In the genomic region with DNA sequence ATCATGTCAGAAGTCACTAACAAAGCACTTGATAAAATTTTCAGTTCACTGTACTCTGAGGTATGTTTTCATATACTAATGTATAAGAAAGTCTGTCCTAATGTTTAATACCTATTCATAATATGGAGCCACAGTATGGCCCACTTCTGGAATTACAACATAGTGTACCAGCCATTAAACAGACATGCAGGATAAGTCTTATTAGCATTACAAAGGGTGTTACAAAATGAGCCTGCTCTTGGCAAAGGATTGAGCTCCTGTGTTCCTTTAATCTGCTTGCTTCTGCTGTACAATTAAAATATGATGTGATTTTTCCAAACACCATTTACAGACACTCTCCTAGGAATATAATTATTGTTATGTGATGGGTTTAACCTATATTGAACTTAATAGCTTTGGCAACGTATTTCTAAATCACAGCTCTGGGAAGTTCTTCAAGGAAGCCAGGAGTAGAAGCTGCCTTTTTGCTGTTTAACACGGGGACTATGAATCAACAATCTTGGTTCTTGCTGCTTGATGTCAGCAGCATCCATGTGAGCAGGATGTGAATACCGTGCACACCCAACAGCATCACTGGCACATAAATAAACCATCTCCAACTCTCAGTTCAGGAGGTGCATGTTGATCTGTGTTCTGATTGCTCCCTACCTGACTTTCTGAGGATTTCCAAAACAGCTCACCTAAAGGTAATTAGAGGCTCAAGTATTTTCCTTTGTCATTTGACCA, we compare ENCODE assay signal across 31 mouse cellular contexts.
DNase-seq lines count a peak whose midpoint lies in the region; ATAC-seq lines count a peak whose summit lies in the region.
"Had no signal": no experiment of that assay in that cellular context is flagged by ENCODE, and none has a peak within 500 bp of the region (broad histone marks: within the 10 kb centered on the region; RNA-seq: fewer than 3 reads in every experiment).

No protein-coding gene starts in this region.

- DNase-seq in Muller cell, postnatal 12 days (ENCODE audit: inconsistent ontology term): peak; percentile 6
- DNase-seq in fat pad, adult 2 months (ENCODE audit: extremely low read depth, low read depth, low spot score): peak; percentile 1
- no peak for DNase-seq in right cerebral cortex, postnatal 10 days (ENCODE audit: low spot score in 2 of 2)
- no peak for DNase-seq in layer of hippocampus, adult 18-20 months (ENCODE audit: low spot score in 2 of 2)
- DNase-seq: adrenal gland, postnatal 36 days; cerebellum, adult 2 months; cerebellum, postnatal 25 days; embryo, embryonic 11 days; gastrocnemius, postnatal 10 days; heart, adult 18-20 months; heart, postnatal 10 days; kidney, adult 18-20 months; kidney, postnatal 4 days; left cerebral cortex, postnatal 4 days; lung, embryonic 14.5 days; lung, postnatal 36 days; right cerebral cortex, adult 18-20 months; thymus, adult 18-20 months; thymus, postnatal 4 days had no signal

- no peaks in the 10 kb centered on the region for H3K9me3 ChIP-seq in forebrain, embryonic 15.5 days
- H3K9me3 ChIP-seq in forebrain, embryonic 12.5 days: no peaks in the 10 kb centered on the region
- no peaks in the 10 kb centered on the region for H3K9me3 ChIP-seq in midbrain, embryonic 15.5 days
- H3K9me3 ChIP-seq: embryonic facial prominence, embryonic 13.5 days; heart, embryonic 12.5 days; hindbrain, embryonic 12.5 days; limb, embryonic 15.5 days had no signal

- H3K27me3 ChIP-seq in forebrain, embryonic 15.5 days: no peaks in the 10 kb centered on the region
- no peaks in the 10 kb centered on the region for H3K27me3 ChIP-seq in forebrain, embryonic 12.5 days
- no peaks in the 10 kb centered on the region for H3K27me3 ChIP-seq in midbrain, embryonic 15.5 days (replicated peaks)
- H3K27me3 ChIP-seq: embryonic facial prominence, embryonic 13.5 days; heart, embryonic 12.5 days; hindbrain, embryonic 12.5 days; limb, embryonic 15.5 days had no signal

- H3K4me1 ChIP-seq in forebrain, embryonic 15.5 days: peaks cover 11% of the 10 kb centered on the region; the same call in 1 of the 2 replicates
- no peaks in the 10 kb centered on the region for H3K4me1 ChIP-seq in forebrain, embryonic 12.5 days
- peaks cover 6% of the 10 kb centered on the region; the same call in 1 of the 2 replicates for H3K4me1 ChIP-seq in midbrain, embryonic 15.5 days
- H3K4me1 ChIP-seq: embryonic facial prominence, embryonic 13.5 days; heart, embryonic 12.5 days; hindbrain, embryonic 12.5 days; limb, embryonic 15.5 days had no signal

- peak; percentile 69; the same call in 1 of the 2 replicates for ATAC-seq in forebrain, embryonic 15.5 days (replicated peaks)
- ATAC-seq in forebrain, embryonic 12.5 days (ENCODE audit: low FRiP score): no peak
- ATAC-seq in midbrain, embryonic 15.5 days (replicated peaks): peak; percentile 71; the same call in 1 of the 2 replicates
- ATAC-seq: CD4-positive, CD25-positive, alpha-beta regulatory T cell, adult 4 months; inflammation-experienced regulatory T-cells, adult 6 months had no signal

- peak overlapping the region; percentile 54; the same call in 1 of the 2 replicates for H3K27ac ChIP-seq in forebrain, embryonic 15.5 days (replicated peaks)
- H3K27ac ChIP-seq in forebrain, embryonic 12.5 days: no peak overlapping the region
- H3K27ac ChIP-seq in midbrain, embryonic 15.5 days: peak overlapping the region; percentile 48
- H3K27ac ChIP-seq: embryonic facial prominence, embryonic 13.5 days; hindbrain, embryonic 12.5 days; limb, embryonic 15.5 days; liver, embryonic 14.5 days had no signal

- H3K4me2 ChIP-seq in forebrain, embryonic 15.5 days (replicated peaks): no peak overlapping the region
- H3K4me2 ChIP-seq in forebrain, embryonic 12.5 days: no peak overlapping the region
- H3K4me2 ChIP-seq in midbrain, embryonic 15.5 days: no peak overlapping the region
- H3K4me2 ChIP-seq: embryonic facial prominence, embryonic 13.5 days; heart, embryonic 12.5 days; hindbrain, embryonic 12.5 days; limb, embryonic 15.5 days; lung, embryonic 14.5 days had no signal

- H3K36me3 ChIP-seq in forebrain, embryonic 15.5 days: no peaks in the 10 kb centered on the region
- no peaks in the 10 kb centered on the region for H3K36me3 ChIP-seq in forebrain, embryonic 12.5 days (replicated peaks)
- no peaks in the 10 kb centered on the region for H3K36me3 ChIP-seq in midbrain, embryonic 15.5 days (replicated peaks)
- H3K36me3 ChIP-seq: embryonic facial prominence, embryonic 13.5 days; heart, embryonic 12.5 days; hindbrain, embryonic 12.5 days; limb, embryonic 15.5 days had no signal

- no peak overlapping the region for H3K4me3 ChIP-seq in forebrain, embryonic 15.5 days
- no peak overlapping the region for H3K4me3 ChIP-seq in forebrain, embryonic 12.5 days (replicated peaks)
- H3K4me3 ChIP-seq in midbrain, embryonic 15.5 days: no peak overlapping the region
- H3K4me3 ChIP-seq: embryonic facial prominence, embryonic 13.5 days; erythroblast, embryonic 14.5 days; heart, embryonic 12.5 days; hindbrain, embryonic 12.5 days; limb, embryonic 15.5 days; myocyte had no signal

- WGBS in forebrain, embryonic 15.5 days: 11% methylated on average over 3 of the region's 3 CpGs
- WGBS in forebrain, embryonic 12.5 days: 34% methylated on average over 3 of the region's 3 CpGs
- WGBS in midbrain, embryonic 15.5 days: 21% methylated on average over 3 of the region's 3 CpGs

- no peak overlapping the region for H3K9ac ChIP-seq in forebrain, embryonic 15.5 days (replicated peaks)
- no peak overlapping the region for H3K9ac ChIP-seq in forebrain, embryonic 12.5 days
- no peak overlapping the region for H3K9ac ChIP-seq in midbrain, embryonic 15.5 days
- H3K9ac ChIP-seq: embryonic facial prominence, embryonic 13.5 days; heart, embryonic 12.5 days; hindbrain, embryonic 12.5 days; limb, embryonic 15.5 days; liver, embryonic 14.5 days; lung, embryonic 14.5 days had no signal

Comparison
In these comparisons a context has a peak if more than half of its experiments do, and no peak if none do; other contexts are left out.
1. DNase-seq: peak in Muller cell, postnatal 12 days (single experiment) and fat pad, adult 2 months (single experiment); none in right cerebral cortex, postnatal 10 days (0 of 2) and layer of hippocampus, adult 18-20 months (0 of 2).